Mouse (Mus musculus) left cerebral cortex, adult 6 months (tissue): ENCODE data around the gene Klk1b22. TPM values are rescaled to one million over a fixed set of nuclear protein-coding genes. Genes with fewer than 3 reads are reported as not detected.

ENCODE experiments used
- long read RNA-seq, 2 experiments: library from polyadenylated mRNA; unstranded; transcript quantifications; one replicate each; pipeline ENCODE4 v2.0.0; 2019 to 2020
- polyA plus RNA-seq: library from polyadenylated mRNA; unstranded; fragments of <200 nt; fragmentation: Nextera tagmentation; gene quantifications from 2 replicates; pipeline ENCODE4 v1.2.3, GENCODE M21; 2021

Klk1b22 gene
- not detected in 2 replicates for polyA plus RNA-seq
- long read RNA-seq, experiment 1, result 0 reads
- long read RNA-seq, experiment 2, result 0 reads

GRCm38 (mm10) chr7:44112373-44112772 lies at the start of gene Klk1b22:
TSS of gene Klk1b22 (plus strand) at chr7:44112673.

DNA sequence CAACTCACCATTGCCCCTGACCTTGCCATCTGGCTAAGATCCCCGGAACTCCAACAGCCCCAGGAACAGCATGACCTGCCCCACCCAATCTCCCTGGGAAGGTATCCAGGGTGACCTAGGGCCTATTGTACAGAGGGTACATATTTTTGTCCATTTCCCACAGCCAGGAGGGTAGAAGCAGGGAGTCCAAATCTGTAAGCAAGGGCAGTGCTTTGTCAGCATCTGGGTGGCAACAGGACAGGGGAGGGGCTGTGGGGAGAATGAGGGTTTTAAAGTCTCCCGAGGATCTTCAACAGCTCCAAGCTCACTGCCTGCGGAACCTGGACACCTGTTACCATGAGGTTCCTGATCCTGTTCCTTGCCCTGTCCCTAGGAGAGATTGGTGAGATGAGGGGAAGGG lies 10.4 kb upstream of the Klk1b22 start, which contains the start of gene Klk1b21:
Gene Klk1b21 (plus strand): TSS at position 301 of the 400 bp plus-strand sequence.

GRCm38 (mm10) chr7:44136467-44136866 lies 24.0 kb downstream of the Klk1b22 start, which contains the start of gene Klk1b16:
TSS of gene Klk1b16 (plus strand) at chr7:44136767.

Other genes with a start within 250 kb of the Klk1b22 start
- not detected in 2 replicates for gene Klk4, start 231.5 kb upstream of the Klk1b22 start, polyA plus RNA-seq
- gene Klk15, start 178.9 kb upstream of the Klk1b22 start, polyA plus RNA-seq, result not detected in 2 replicates
- gene Klk1b8, start 162.0 kb upstream of the Klk1b22 start, polyA plus RNA-seq, result not detected in 2 replicates
- gene Klk1b1, start 145.9 kb upstream of the Klk1b22 start, polyA plus RNA-seq, result not detected in 2 replicates
- gene Klk1b9, start 136.6 kb upstream of the Klk1b22 start, polyA plus RNA-seq, result not detected in 2 replicates
- not detected in 2 replicates for gene Klk1b11, start 116.8 kb upstream of the Klk1b22 start, polyA plus RNA-seq
- not detected in 2 replicates for gene Klk1b26, start 100.5 kb upstream of the Klk1b22 start, polyA plus RNA-seq
- gene Klk1b27, start 60.4 kb upstream of the Klk1b22 start, polyA plus RNA-seq, result not detected in 2 replicates
- not detected in 2 replicates for gene Klk1b21, start 10.3 kb upstream of the Klk1b22 start, polyA plus RNA-seq
- not detected in 2 replicates for gene Klk1b16, start 24.1 kb downstream of the Klk1b22 start, polyA plus RNA-seq
- gene Klk1b24, start 75.6 kb downstream of the Klk1b22 start, polyA plus RNA-seq, result not detected in 2 replicates
- gene Klk1b3, start 85.5 kb downstream of the Klk1b22 start, polyA plus RNA-seq, result not detected in 2 replicates
- not detected in 2 replicates for gene Klk1b4, start 94.8 kb downstream of the Klk1b22 start, polyA plus RNA-seq
- not detected in 2 replicates for gene Klk1b5, start 103.3 kb downstream of the Klk1b22 start, polyA plus RNA-seq
- gene Klk1, start 112.7 kb downstream of the Klk1b22 start, polyA plus RNA-seq, result not detected in 2 replicates
- not detected in 2 replicates for gene Gm36864, start 123.5 kb downstream of the Klk1b22 start, polyA plus RNA-seq
- gene 1700028J19Rik, start 134.0 kb downstream of the Klk1b22 start, polyA plus RNA-seq, result 2.1 TPM in 2 replicates
- 86.1 and 106 TPM in 2 replicates for gene 2410002F23Rik, start 134.0 kb downstream of the Klk1b22 start, polyA plus RNA-seq
- not detected in 2 replicates for gene Acp4, start 144.7 kb downstream of the Klk1b22 start, polyA plus RNA-seq
- gene Gm15517, start 148.8 kb downstream of the Klk1b22 start, polyA plus RNA-seq, result not detected in 2 replicates
- 3.2 and 3.9 TPM in 2 replicates for gene Clec11a, start 194.2 kb downstream of the Klk1b22 start, polyA plus RNA-seq
- gene Shank1, start 197.6 kb downstream of the Klk1b22 start, polyA plus RNA-seq, result 86.1 and 191 TPM in 2 replicates